Mouse (Mus musculus) layer of hippocampus, postnatal 14 days (tissue): Measurements from ENCODE around the gene Ago1. TPM values are rescaled to one million over a fixed set of nuclear protein-coding genes. Genes with fewer than 3 reads are reported as not detected.

Source experiments
- DNase-seq, 2 experiments: peaks; one replicate each; pipeline ENCODE4 v3.0.0; 2021 to 2022; ENCODE audit warnings: low spot score in 2 of 2, mixed read lengths in 1 of 2
- total RNA-seq, 2 experiments: library from RNA; stranded (reverse); gene quantifications; 2 replicates each; pipeline ENCODE4 v1.2.3; 2021

Gene Ago1
- total RNA-seq, 2 experiments from 2014 or later, result 71.6 to 71.7 TPM

DNA sequence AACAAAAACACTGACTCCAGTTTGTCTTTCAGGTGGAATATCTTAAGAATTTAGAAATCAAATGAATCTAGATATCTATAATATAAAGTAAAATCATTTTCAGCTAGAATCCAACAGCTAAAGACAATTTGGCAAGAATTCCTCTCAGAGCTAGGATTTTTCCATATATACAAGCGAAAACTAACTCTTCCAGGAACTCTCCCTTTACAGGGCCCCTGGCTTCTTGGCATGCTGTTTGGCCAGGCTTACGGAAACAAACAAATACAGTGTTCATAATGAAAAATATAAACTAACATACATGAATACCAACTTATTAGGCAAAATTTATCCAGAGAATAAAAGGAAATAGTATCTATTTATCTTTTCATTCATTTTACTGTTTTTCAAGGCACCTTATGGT is 44.5 kb downstream of the Ago1 start:
- DNase-seq, result no peak

DNA sequence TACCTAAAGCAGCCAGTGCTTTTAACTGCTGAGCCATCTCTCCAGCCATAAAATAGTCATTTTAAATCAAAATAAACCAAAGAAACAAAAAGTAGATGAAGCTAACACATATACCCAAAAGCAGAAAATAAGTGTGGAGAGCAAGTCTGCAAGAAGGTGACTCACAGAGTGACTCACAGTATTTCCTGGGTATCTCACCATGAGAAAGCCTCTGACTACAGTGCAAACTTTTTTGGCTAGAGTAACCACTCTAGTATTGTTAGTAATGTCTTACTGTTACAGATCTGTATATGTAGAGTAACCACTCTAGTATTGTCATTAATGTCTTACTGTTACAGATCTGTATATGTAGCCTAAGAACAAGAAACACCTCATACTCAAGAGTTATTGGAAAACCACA is 52.7 kb downstream of the Ago1 start:
- DNase-seq, result no peak

DNA sequence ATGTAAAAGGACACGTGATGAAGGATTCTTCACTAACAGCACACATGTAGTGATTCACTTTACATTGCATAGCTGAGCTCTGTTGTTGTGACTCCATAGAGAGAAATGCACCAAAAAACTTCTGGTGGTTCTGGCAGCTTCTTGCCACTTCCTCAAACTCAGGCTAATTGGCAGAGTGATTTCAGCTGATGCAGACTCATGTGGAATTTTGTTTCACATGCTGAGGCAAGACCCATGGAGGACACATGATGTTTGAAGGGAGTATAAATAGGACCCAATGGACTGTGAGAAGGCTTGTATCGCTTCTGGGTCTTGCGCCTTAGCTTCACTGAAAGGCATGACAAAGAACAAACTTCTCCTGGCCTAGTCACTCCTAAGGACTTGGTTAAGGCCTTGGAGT is 55.9 kb downstream of the Ago1 start:
- DNase-seq, result no peak

Other genes with a start within 250 kb of the Ago1 start
- 100 to 1,000 TPM; 222 to 233 TPM for gene Map7d1, start 212.2 kb downstream of the Ago1 start, total RNA-seq
- 10 to 100 TPM; 83.9 to 88.2 TPM for gene Trappc3, start 206.3 kb downstream of the Ago1 start, total RNA-seq
- 1 to 10 TPM; 1.9 to 8.4 TPM for gene Col8a2, start 181.8 kb downstream of the Ago1 start, total RNA-seq
- 10 to 100 TPM; 25.8 to 26.1 TPM for gene Adprhl2, start 146.9 kb downstream of the Ago1 start, total RNA-seq
- 1 to 10 TPM; 1.9 to 2.2 TPM for gene Tekt2, start 142.9 kb downstream of the Ago1 start, total RNA-seq
- 10 to 100 TPM; 35.7 to 37.6 TPM for gene Ago3, start 39.0 kb downstream of the Ago1 start, total RNA-seq
- 1 to 10 TPM; 6.4 to 6.7 TPM for gene Ago4, start 64.9 kb upstream of the Ago1 start, total RNA-seq
- gene Clspn, start 88.4 kb upstream of the Ago1 start, total RNA-seq, result 1 to 10 TPM; 2.5 to 2.6 TPM
- gene 5730409E04Rik, start 141.2 kb upstream of the Ago1 start, total RNA-seq, result 10 to 100 TPM; 68.6 TPM
- 100 to 1,000 TPM; 128 to 130 TPM for gene Psmb2, start 209.0 kb upstream of the Ago1 start, total RNA-seq